In genomic region chr9:59464293-59464692, GRCm38 (mm10) we compare ENCODE assay signal across 23 mouse cellular contexts.
"Had no signal": no experiment of that assay in that cellular context is flagged by ENCODE, and none has a peak within 500 bp of the region (broad histone marks: within the 10 kb centered on the region; RNA-seq: fewer than 3 reads in every experiment).

No protein-coding gene starts in this region.

- H3K4me2 ChIP-seq: heart, embryonic 12.5 days; hindbrain, embryonic 12.5 days; hindbrain, embryonic 14.5 days; intestine, embryonic 15.5 days; limb, embryonic 12.5 days had no signal

- H3K4me3 ChIP-seq: heart, embryonic 10.5 days; heart, embryonic 12.5 days; hindbrain, embryonic 10.5 days; hindbrain, embryonic 12.5 days; intestine, embryonic 15.5 days; layer of hippocampus, adult 2 months; left cerebral cortex, adult 2 months; limb, embryonic 10.5 days; limb, embryonic 12.5 days had no signal

- H3K27me3 ChIP-seq: heart, embryonic 12.5 days; hindbrain, embryonic 12.5 days; intestine, embryonic 15.5 days; limb, embryonic 12.5 days had no signal

- H3K9me3 ChIP-seq: heart, embryonic 10.5 days; heart, embryonic 12.5 days; hindbrain, embryonic 10.5 days; hindbrain, embryonic 12.5 days; intestine, embryonic 15.5 days; limb, embryonic 10.5 days; limb, embryonic 12.5 days had no signal

- H3K9ac ChIP-seq: heart, embryonic 12.5 days; hindbrain, embryonic 12.5 days; hindbrain, embryonic 14.5 days; intestine, embryonic 15.5 days; limb, embryonic 12.5 days had no signal

- H3K4me1 ChIP-seq: hindbrain, embryonic 10.5 days; intestine, embryonic 15.5 days; limb, embryonic 10.5 days had no signal

- H3K36me3 ChIP-seq: hindbrain, embryonic 12.5 days; intestine, embryonic 15.5 days; limb, embryonic 12.5 days had no signal

- DNase-seq: gastrocnemius, postnatal 14 days; gastrocnemius, postnatal 36 days; heart, adult 18-20 months; heart, postnatal 10 days; heart, postnatal 4 days; kidney, adult 18-20 months; kidney, adult 8-10 months; kidney, postnatal 10 days; kidney, postnatal 25 days; kidney, postnatal 4 days had no signal

- ATAC-seq: hindbrain, embryonic 16.5 days; inflammation-experienced regulatory T-cells, adult 6 months; intestine, embryonic 15.5 days; intestine, postnatal 0 days had no signal

- H3K27ac ChIP-seq: heart, embryonic 10.5 days; hindbrain, embryonic 10.5 days; hindbrain, embryonic 12.5 days; hindbrain, embryonic 14.5 days; intestine, embryonic 15.5 days; layer of hippocampus, adult 2 months; left cerebral cortex, adult 2 months; limb, embryonic 10.5 days; limb, embryonic 12.5 days had no signal
